Mouse (Mus musculus): ENCODE data around the gene Arf4. TPM values are rescaled to one million over a fixed set of nuclear protein-coding genes. Genes with fewer than 3 reads are reported as not detected.
"Not testable (repeated sequence)": the region's sequence is repeated elsewhere in the genome, so short reads cannot be mapped to it uniquely, and the experiment has no call there.

Gene Arf4
- polyA plus RNA-seq, 1 experiment from 2014 or later = 643 TPM

- not testable (repeated sequence) for H3K36me3 ChIP-seq (ENCODE audit: control insufficient read depth, insufficient read depth); H3K27ac ChIP-seq (ENCODE audit: low read length); ATAC-seq; H3K9ac ChIP-seq (replicated peaks; ENCODE audit: low read depth, low read length); H3K9me3 ChIP-seq (ENCODE audit: control insufficient read depth, low read length); H3K4me3 ChIP-seq (replicated peaks; ENCODE audit: low read length); H3K4me2 ChIP-seq (ENCODE audit: low read length); H3K27me3 ChIP-seq (replicated peaks; ENCODE audit: control insufficient read depth, insufficient read depth, low read length)
- 69% methylated on average over 17 of the region's 17 CpGs for WGBS
- H3K4me1 ChIP-seq (replicated peaks; ENCODE audit: control insufficient read depth, insufficient read depth, low read length) = peaks cover 13% of the 10 kb centered on the region
Observed at GRCm38 (mm10) chr14:26671870-26672615, 34.2 kb downstream of the Arf4 start.

DNA sequence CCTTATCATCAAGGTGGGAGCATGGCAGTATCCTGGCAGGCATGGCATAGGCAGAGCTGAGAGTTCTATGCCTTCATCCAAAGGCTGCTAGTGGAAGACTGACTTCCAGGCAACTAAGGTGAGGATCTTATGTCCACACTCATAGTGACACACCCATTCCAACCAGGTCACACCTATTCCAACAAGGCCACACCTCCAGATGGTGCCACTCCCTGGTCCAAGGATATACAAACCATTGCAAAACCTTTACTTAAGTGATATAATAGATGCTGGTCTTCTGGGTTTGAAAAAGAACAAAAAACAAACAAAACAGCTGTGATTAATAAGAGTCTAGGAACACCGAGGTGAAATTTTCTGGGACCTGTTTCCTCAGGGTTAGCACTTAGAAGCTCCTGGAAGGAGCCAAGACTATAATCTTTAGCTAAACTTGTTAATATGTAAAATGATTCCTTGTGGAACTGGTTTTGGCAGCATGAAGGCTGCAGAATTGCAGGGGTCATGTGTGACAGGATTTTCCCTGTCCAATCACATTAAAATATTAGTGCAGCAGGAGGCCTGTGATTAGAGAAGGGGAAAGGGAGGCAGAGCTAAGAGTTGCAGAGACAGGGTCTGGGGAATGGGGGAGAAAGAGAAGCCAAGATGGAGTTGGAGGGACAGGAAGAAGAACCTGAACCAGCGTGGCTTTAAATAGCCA is 36.7 kb downstream of the Arf4 start:
- not testable (repeated sequence) for H3K4me2 ChIP-seq (ENCODE audit: low read length); H3K4me1 ChIP-seq (replicated peaks; ENCODE audit: control insufficient read depth, insufficient read depth, low read length); H3K9me3 ChIP-seq (ENCODE audit: control insufficient read depth, low read length); H3K4me3 ChIP-seq (replicated peaks; ENCODE audit: low read length); H3K27me3 ChIP-seq (replicated peaks; ENCODE audit: control insufficient read depth, insufficient read depth, low read length); ATAC-seq; H3K27ac ChIP-seq (ENCODE audit: low read length); H3K36me3 ChIP-seq (ENCODE audit: control insufficient read depth, insufficient read depth); H3K9ac ChIP-seq (replicated peaks; ENCODE audit: low read depth, low read length)
- 91% methylated on average over 2 of the region's 2 CpGs for WGBS

- H3K27me3 ChIP-seq (replicated peaks; ENCODE audit: control insufficient read depth, insufficient read depth, low read length) = peaks cover 4% of the 10 kb centered on the region; the same call in 1 of the 2 replicates
- no peak overlapping the region for H3K4me3 ChIP-seq (replicated peaks; ENCODE audit: low read length)
- H3K27ac ChIP-seq (ENCODE audit: low read length) = no peak overlapping the region
- H3K36me3 ChIP-seq (ENCODE audit: control insufficient read depth, insufficient read depth) = no peaks in the 10 kb centered on the region
- no peak overlapping the region for H3K4me2 ChIP-seq (ENCODE audit: low read length)
- WGBS = 23% methylated on average over 12 of the region's 12 CpGs
- no peaks in the 10 kb centered on the region for H3K9me3 ChIP-seq (ENCODE audit: control insufficient read depth, low read length)
- no peak for ATAC-seq
- peaks cover 3% of the 10 kb centered on the region; the same call in 1 of the 2 replicates for H3K4me1 ChIP-seq (replicated peaks; ENCODE audit: control insufficient read depth, insufficient read depth, low read length)
- H3K9ac ChIP-seq (replicated peaks; ENCODE audit: low read depth, low read length) = no peak overlapping the region
Observed at GRCm38 (mm10) chr14:26675371-26675770, 37.5 kb downstream of the Arf4 start.

GRCm38 (mm10) chr14:26675791-26676190 is 37.9 kb downstream of the Arf4 start:
- no peak overlapping the region for H3K4me3 ChIP-seq (replicated peaks; ENCODE audit: low read length)
- no peaks in the 10 kb centered on the region for H3K36me3 ChIP-seq (ENCODE audit: control insufficient read depth, insufficient read depth)
- H3K27me3 ChIP-seq (replicated peaks; ENCODE audit: control insufficient read depth, insufficient read depth, low read length) = peaks cover 4% of the 10 kb centered on the region; the same call in 1 of the 2 replicates
- 86% methylated on average over 5 of the region's 5 CpGs for WGBS
- no peak overlapping the region for H3K4me2 ChIP-seq (ENCODE audit: low read length)
- H3K9me3 ChIP-seq (ENCODE audit: control insufficient read depth, low read length) = no peaks in the 10 kb centered on the region
- no peak overlapping the region for H3K9ac ChIP-seq (replicated peaks; ENCODE audit: low read depth, low read length)
- H3K27ac ChIP-seq (ENCODE audit: low read length) = no peak overlapping the region
- no peak for ATAC-seq
- no peaks in the 10 kb centered on the region for H3K4me1 ChIP-seq (replicated peaks; ENCODE audit: control insufficient read depth, insufficient read depth, low read length)

GRCm38 (mm10) chr14:26690727-26691126 is 52.9 kb downstream of the Arf4 start:
- WGBS = 73% methylated on average over 2 of the region's 2 CpGs
- no peak for ATAC-seq
- H3K4me2 ChIP-seq (ENCODE audit: low read length) = no peak overlapping the region

DNA sequence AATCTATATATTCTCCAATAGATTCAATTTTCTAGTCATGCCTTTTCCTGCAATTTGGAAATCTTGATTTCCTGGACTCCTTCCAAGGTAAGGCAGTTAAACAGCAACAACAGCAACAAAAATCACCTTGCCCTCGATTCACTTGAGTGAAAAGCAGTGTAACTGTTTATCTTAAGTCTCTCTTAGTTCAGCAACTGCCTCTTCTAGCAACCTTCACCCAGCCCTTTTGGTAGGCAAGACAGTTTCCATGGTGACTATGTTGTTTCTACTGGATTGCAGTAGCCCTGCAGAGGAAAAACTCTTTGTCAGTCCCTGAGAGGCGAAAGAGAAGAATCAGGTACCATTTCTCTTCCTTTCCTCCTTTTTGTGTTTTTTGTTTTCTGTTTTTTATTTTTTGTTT is 53.5 kb downstream of the Arf4 start:
- Histone ChIP-seq H3K4me1 (replicated peaks; ENCODE audit: control insufficient read depth, insufficient read depth, low read length) (no peaks in the 10 kb centered on the region), H3K27ac (ENCODE audit: low read length) (no peak overlapping the region), H3K9me3 (ENCODE audit: control insufficient read depth, low read length) (no peaks in the 10 kb centered on the region), H3K4me2 (ENCODE audit: low read length) (no peak overlapping the region), H3K36me3 (ENCODE audit: control insufficient read depth, insufficient read depth) (no peaks in the 10 kb centered on the region), H3K27me3 (replicated peaks; ENCODE audit: control insufficient read depth, insufficient read depth, low read length) (no peaks in the 10 kb centered on the region), H3K9ac (replicated peaks; ENCODE audit: low read depth, low read length) (no peak overlapping the region), H3K4me3 (replicated peaks; ENCODE audit: low read length) (no peak overlapping the region)
- WGBS = 58% methylated on average over 2 of the region's 2 CpGs
- no peak for ATAC-seq

More at GRCm38 (mm10) chr14:26690727-26691126, 52.9 kb downstream of the Arf4 start:
- Histone ChIP-seq H3K4me3 (replicated peaks; ENCODE audit: low read length) (no peak overlapping the region), H3K36me3 (ENCODE audit: control insufficient read depth, insufficient read depth) (no peaks in the 10 kb centered on the region), H3K9ac (replicated peaks; ENCODE audit: low read depth, low read length) (no peak overlapping the region), H3K27ac (ENCODE audit: low read length) (no peak overlapping the region), H3K4me1 (replicated peaks; ENCODE audit: control insufficient read depth, insufficient read depth, low read length) (no peaks in the 10 kb centered on the region), H3K9me3 (ENCODE audit: control insufficient read depth, low read length) (no peaks in the 10 kb centered on the region), H3K27me3 (replicated peaks; ENCODE audit: control insufficient read depth, insufficient read depth, low read length) (no peaks in the 10 kb centered on the region)

- Histone ChIP-seq H3K4me2 (ENCODE audit: low read length) (no peak within 1 kb of the TSS), H3K27ac (ENCODE audit: low read length) (no peak within 1 kb of the TSS), H3K27me3 (replicated peaks; ENCODE audit: control insufficient read depth, insufficient read depth, low read length) (no peaks in the 10 kb centered on the region), H3K36me3 (ENCODE audit: control insufficient read depth, insufficient read depth) (no peaks in the 10 kb centered on the region), H3K9ac (replicated peaks; ENCODE audit: low read depth, low read length) (no peak within 1 kb of the TSS), H3K4me1 (replicated peaks; ENCODE audit: control insufficient read depth, insufficient read depth, low read length) (no peaks in the 10 kb centered on the region), H3K9me3 (ENCODE audit: control insufficient read depth, low read length) (no peaks in the 10 kb centered on the region), H3K4me3 (replicated peaks; ENCODE audit: low read length) (no peak within 1 kb of the TSS)
- 94% methylated on average over 3 of the region's 3 CpGs for WGBS
- no peak for ATAC-seq
Observed at GRCm38 (mm10) chr14:26692974-26693373, 55.1 kb downstream of the Arf4 start, which contains the start of gene Dnah12. TSS of gene Dnah12 (plus strand) at chr14:26693274.

GRCm38 (mm10) chr14:26697912-26698311 is 60.0 kb downstream of the Arf4 start:
- H3K4me2 ChIP-seq (ENCODE audit: low read length) = no peak overlapping the region
- no peak overlapping the region for H3K9ac ChIP-seq (replicated peaks; ENCODE audit: low read depth, low read length)
- H3K36me3 ChIP-seq (ENCODE audit: control insufficient read depth, insufficient read depth) = no peaks in the 10 kb centered on the region
- no peaks in the 10 kb centered on the region for H3K4me1 ChIP-seq (replicated peaks; ENCODE audit: control insufficient read depth, insufficient read depth, low read length)
- ATAC-seq = no peak
- H3K4me3 ChIP-seq (replicated peaks; ENCODE audit: low read length) = no peak overlapping the region
- no peaks in the 10 kb centered on the region for H3K27me3 ChIP-seq (replicated peaks; ENCODE audit: control insufficient read depth, insufficient read depth, low read length)
- no peak overlapping the region for H3K27ac ChIP-seq (ENCODE audit: low read length)
- H3K9me3 ChIP-seq (ENCODE audit: control insufficient read depth, low read length) = no peaks in the 10 kb centered on the region

DNA sequence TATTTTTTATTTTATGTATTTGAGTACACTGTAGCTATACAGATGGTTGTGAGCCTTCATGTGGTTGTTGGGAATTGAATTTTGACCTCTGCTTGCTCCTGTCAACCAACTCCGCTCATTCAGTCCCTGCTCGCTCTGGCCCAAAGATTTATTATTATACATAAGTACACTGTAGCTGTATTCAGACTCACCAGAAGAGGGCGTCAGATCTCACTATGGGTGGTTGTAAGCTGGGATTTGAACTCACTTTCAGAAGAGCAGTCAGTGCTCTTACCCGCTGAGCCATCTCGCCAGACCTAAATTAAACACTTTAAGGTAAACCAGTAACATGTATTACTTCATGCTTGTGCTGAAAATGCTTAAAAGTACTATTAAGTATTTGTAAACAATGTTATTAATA is 67.4 kb downstream of the Arf4 start:
- 88% methylated on average over 5 of the region's 5 CpGs for WGBS
- H3K4me1 ChIP-seq (replicated peaks; ENCODE audit: control insufficient read depth, insufficient read depth, low read length); H3K27me3 ChIP-seq (replicated peaks; ENCODE audit: control insufficient read depth, insufficient read depth, low read length); H3K9ac ChIP-seq (replicated peaks; ENCODE audit: low read depth, low read length); H3K4me3 ChIP-seq (replicated peaks; ENCODE audit: low read length); H3K9me3 ChIP-seq (ENCODE audit: control insufficient read depth, low read length); H3K36me3 ChIP-seq (ENCODE audit: control insufficient read depth, insufficient read depth); ATAC-seq; H3K27ac ChIP-seq (ENCODE audit: low read length); H3K4me2 ChIP-seq (ENCODE audit: low read length): not testable (repeated sequence)
